Mouse (Mus musculus): ENCODE measurements around the gene Htr5a. TPM values are rescaled to one million over a fixed set of nuclear protein-coding genes. Genes with fewer than 3 reads are reported as not detected.

Gene Htr5a
- polyA plus RNA-seq (2015; fragmentation: Nextera tagmentation; extraction: Ambion mirVana) = not detected in 2 replicates

DNA sequence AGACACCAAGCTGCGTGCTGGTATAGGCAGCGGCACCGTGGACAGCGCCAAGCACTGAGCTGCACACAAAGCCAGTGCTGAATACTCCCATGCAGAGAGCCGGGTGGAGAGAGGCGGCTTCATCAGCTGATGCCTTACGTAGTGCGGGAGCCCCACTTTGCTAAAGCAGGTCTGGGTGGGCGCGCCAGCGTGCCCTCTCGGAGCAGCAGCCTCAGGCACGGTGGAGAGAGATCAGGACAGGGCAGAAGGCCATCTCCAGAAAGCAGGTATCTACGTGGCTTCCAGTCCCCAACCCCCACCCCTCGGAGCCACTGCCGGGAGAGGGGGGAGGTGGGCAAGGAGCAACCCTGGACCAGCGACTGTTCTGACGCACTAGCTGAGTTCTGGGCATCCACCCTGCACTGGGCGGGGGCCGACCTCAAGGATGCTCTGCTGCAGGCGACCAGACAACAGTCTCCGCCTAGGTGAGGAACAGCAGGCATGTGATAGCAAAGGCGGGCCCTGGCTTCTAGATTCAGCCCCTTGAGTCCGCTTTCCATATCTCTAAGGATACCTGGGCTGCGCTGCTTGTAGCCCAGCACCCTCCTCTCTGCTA lies at the start of gene Htr5a:
Gene Htr5a (plus strand): TSS at position 449 of the 595 bp plus-strand sequence.
- Histone ChIP-seq H3K4me3 (no peak within 1 kb of the TSS), H3K36me3 (no peaks in the 10 kb centered on the region), H3K9me3 (no peaks in the 10 kb centered on the region), H3K27ac (no peak within 1 kb of the TSS), H3K27me3 (peaks cover 18% of the 10 kb centered on the region), H3K4me1 (no peaks in the 10 kb centered on the region), H3K9ac (no peak within 1 kb of the TSS), H3K4me2 (no peak within 1 kb of the TSS)
- 4% methylated on average over 25 of the region's 25 CpGs for WGBS
- ATAC-seq (ENCODE audit: borderline replicate concordance, extremely low read depth, low FRiP score, low TSS enrichment) = 0 out of 2 replicates have a peak, but pooled peaks have one; percentile 27

DNA sequence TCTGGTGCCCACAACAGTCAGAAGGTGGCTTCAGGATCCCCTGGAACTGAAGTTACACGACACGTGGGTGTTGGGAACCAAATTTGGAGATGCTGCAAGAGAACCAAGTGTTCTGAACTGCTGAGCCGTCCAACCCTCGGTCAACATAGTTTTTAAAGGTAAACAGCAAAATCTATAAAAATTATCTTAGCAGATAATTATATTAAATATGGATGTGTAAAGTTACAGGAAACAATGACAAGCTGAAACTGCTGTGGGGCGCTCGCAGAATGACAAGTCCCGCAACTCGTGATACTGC lies 49.8 kb upstream of the Htr5a start:
- peaks cover 24% of the 10 kb centered on the region for H3K4me1 ChIP-seq
- peak overlapping the region; percentile 90 for H3K4me3 ChIP-seq
- peak overlapping the region; percentile 83 for H3K9ac ChIP-seq
- H3K36me3 ChIP-seq = peaks cover 20% of the 10 kb centered on the region
- H3K27me3 ChIP-seq = no peaks in the 10 kb centered on the region
- no peaks in the 10 kb centered on the region for H3K9me3 ChIP-seq
- H3K27ac ChIP-seq = peak overlapping the region; percentile 95
- 9% methylated on average over 8 of the region's 8 CpGs for WGBS
- ATAC-seq (ENCODE audit: borderline replicate concordance, extremely low read depth, low FRiP score, low TSS enrichment) = no peak
- peak overlapping the region; percentile 75 for H3K4me2 ChIP-seq

GRCm38 (mm10) chr5:27792531-27793205 lies 49.3 kb upstream of the Htr5a start:
- no peaks in the 10 kb centered on the region for H3K27me3 ChIP-seq
- no peaks in the 10 kb centered on the region for H3K9me3 ChIP-seq
- ATAC-seq (ENCODE audit: borderline replicate concordance, extremely low read depth, low FRiP score, low TSS enrichment) = no peak
- H3K4me1 ChIP-seq = peaks cover 24% of the 10 kb centered on the region
- H3K9ac ChIP-seq = peak overlapping the region; percentile 83; the same call in 1 of the 2 replicates
- H3K36me3 ChIP-seq = peaks cover 15% of the 10 kb centered on the region
- H3K27ac ChIP-seq = no peak overlapping the region
- H3K4me2 ChIP-seq = peak overlapping the region; percentile 75
- WGBS = 35% methylated on average over 9 of the region's 9 CpGs
- peak overlapping the region; percentile 90 for H3K4me3 ChIP-seq

- Histone ChIP-seq H3K36me3 (peaks cover 2% of the 10 kb centered on the region; the same call in 1 of the 2 replicates), H3K27me3 (no peaks in the 10 kb centered on the region), H3K4me1 (peaks cover 22% of the 10 kb centered on the region), H3K4me2 (no peak overlapping the region), H3K9me3 (no peaks in the 10 kb centered on the region), H3K9ac (no peak overlapping the region), H3K4me3 (no peak overlapping the region), H3K27ac (no peak overlapping the region)
- no peak for ATAC-seq (ENCODE audit: borderline replicate concordance, extremely low read depth, low FRiP score, low TSS enrichment)
- 18% methylated on average over 1 of the region's 1 CpGs for WGBS
These were observed 48.0 kb upstream of the Htr5a start for GRCm38 (mm10) chr5:27793923-27794322.

DNA sequence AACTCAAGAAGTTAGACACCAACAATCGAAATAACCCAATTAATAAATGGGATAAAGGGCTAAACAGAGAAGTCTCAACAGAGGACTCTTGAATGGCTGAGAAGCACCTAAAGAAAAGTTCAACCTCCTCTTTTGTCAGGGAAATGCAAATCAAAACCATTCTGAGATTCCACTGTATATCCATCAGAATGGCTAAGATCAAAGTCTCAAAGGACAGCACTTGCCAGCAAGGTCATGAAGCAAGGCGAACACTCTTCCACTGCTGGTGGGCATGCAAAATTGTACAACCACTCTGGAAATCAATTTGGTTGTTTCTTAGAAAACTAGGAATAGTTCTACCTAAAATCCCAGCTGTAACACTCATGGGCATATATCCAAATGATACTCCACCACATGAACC lies 27.7 kb upstream of the Htr5a start:
- WGBS = 87% methylated on average over 2 of the region's 2 CpGs
- ATAC-seq (ENCODE audit: borderline replicate concordance, extremely low read depth, low FRiP score, low TSS enrichment) = no peak

GRCm38 (mm10) chr5:27818840-27819672 lies 22.9 kb upstream of the Htr5a start:
- no peak for ATAC-seq (ENCODE audit: borderline replicate concordance, extremely low read depth, low FRiP score, low TSS enrichment)
- no peak overlapping the region for H3K9ac ChIP-seq
- H3K9me3 ChIP-seq = no peaks in the 10 kb centered on the region
- no peak overlapping the region for H3K27ac ChIP-seq
- 55% methylated on average over 3 of the region's 3 CpGs for WGBS
- no peaks in the 10 kb centered on the region for H3K27me3 ChIP-seq
- H3K4me1 ChIP-seq = no peaks in the 10 kb centered on the region
- H3K4me2 ChIP-seq = no peak overlapping the region
- no peak overlapping the region for H3K4me3 ChIP-seq
- no peaks in the 10 kb centered on the region for H3K36me3 ChIP-seq

More for the DNA sequence above, 27.7 kb upstream of the Htr5a start:
- Histone ChIP-seq H3K9me3 (no peaks in the 10 kb centered on the region), H3K4me3 (no peak overlapping the region), H3K9ac (no peak overlapping the region), H3K4me2 (no peak overlapping the region), H3K4me1 (no peaks in the 10 kb centered on the region), H3K27ac (no peak overlapping the region), H3K27me3 (no peaks in the 10 kb centered on the region), H3K36me3 (no peaks in the 10 kb centered on the region)

DNA sequence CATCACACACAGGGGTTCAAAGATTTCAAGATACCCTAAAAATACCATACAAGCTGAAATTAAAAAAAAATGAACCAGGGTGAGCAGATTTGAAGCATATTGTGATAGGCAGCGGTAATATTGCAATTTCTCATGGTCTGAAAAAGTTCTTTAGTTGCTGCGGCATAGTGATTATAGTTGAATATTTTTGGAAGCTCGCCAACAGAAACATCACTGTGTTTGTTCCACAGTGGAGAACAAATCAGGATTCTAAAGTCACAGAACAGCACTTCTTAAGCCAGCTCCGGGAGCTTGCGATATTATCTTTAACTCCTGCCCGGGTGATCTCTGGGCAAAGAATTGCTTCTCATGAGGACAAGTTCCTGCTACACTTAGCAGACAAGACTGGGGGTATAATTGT lies 20.8 kb upstream of the Htr5a start:
- no peak for ATAC-seq (ENCODE audit: borderline replicate concordance, extremely low read depth, low FRiP score, low TSS enrichment)
- H3K27me3 ChIP-seq = no peaks in the 10 kb centered on the region
- no peaks in the 10 kb centered on the region for H3K4me1 ChIP-seq
- H3K27ac ChIP-seq = no peak overlapping the region
- no peak overlapping the region for H3K4me3 ChIP-seq
- H3K9ac ChIP-seq = no peak overlapping the region
- no peaks in the 10 kb centered on the region for H3K9me3 ChIP-seq
- H3K4me2 ChIP-seq = no peak overlapping the region
- no peaks in the 10 kb centered on the region for H3K36me3 ChIP-seq
- 42% methylated on average over 6 of the region's 6 CpGs for WGBS

DNA sequence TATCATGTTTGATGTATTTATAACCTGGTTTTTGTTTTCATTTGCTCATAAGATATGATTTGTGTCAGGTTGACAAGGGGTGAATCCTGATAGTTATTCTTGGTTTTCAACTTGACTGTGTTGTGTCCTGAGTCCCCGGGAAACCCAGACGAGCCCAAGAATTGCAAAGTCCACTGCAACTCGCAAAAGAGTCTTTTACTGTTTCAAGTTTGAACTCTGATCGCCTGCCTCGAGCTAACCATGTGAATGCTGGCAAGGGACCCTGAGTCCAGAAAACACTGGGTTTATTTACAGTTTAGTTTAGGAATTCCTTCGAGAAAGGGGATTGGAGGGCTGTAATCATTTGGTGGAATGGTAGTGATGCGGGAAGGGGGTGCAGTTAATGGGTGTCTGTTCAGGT lies 14.0 kb upstream of the Htr5a start:
- whole genome bisulfite sequencing = 73% methylated on average over 7 of the region's 7 CpGs

GRCm38 (mm10) chr5:27835096-27835495 lies 6.9 kb upstream of the Htr5a start:
- no peaks in the 10 kb centered on the region for H3K36me3 ChIP-seq
- ATAC-seq (ENCODE audit: borderline replicate concordance, extremely low read depth, low FRiP score, low TSS enrichment) = no peak
- WGBS = 79% methylated on average over 2 of the region's 2 CpGs

More for the DNA sequence above, 14.0 kb upstream of the Htr5a start:
- no peak overlapping the region for H3K27ac ChIP-seq
- H3K4me1 ChIP-seq = no peaks in the 10 kb centered on the region
- no peak overlapping the region for H3K4me2 ChIP-seq
- H3K27me3 ChIP-seq = no peaks in the 10 kb centered on the region
- no peaks in the 10 kb centered on the region for H3K36me3 ChIP-seq
- no peak overlapping the region for H3K4me3 ChIP-seq
- H3K9ac ChIP-seq = no peak overlapping the region
- no peaks in the 10 kb centered on the region for H3K9me3 ChIP-seq
- no peak for ATAC-seq (ENCODE audit: borderline replicate concordance, extremely low read depth, low FRiP score, low TSS enrichment)

DNA sequence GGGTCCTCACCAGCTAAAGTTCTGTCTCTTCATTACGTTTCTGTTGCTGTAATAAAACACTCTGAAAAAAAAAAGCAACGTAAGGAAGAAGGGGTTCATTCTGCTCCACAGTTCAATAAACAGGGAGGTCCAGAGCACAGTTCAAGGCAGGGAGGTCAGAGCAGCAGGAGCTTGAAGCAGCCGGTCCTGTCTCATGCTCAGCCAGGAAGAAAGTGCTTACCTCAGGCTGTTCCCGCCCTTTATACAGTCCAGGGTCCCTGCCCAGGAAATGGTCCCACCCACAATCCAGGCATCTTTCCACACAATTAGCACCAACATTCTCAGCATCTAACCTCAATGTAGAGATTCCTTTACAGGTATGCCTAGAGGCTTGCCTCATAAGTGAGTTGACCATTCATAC lies 3.9 kb upstream of the Htr5a start:
- H3K36me3 ChIP-seq = no peaks in the 10 kb centered on the region
- 34% methylated on average over 4 of the region's 4 CpGs for WGBS
- no peak overlapping the region for H3K9ac ChIP-seq
- H3K4me2 ChIP-seq = no peak overlapping the region
- no peak for ATAC-seq (ENCODE audit: borderline replicate concordance, extremely low read depth, low FRiP score, low TSS enrichment)
- no peak overlapping the region for H3K27ac ChIP-seq
- H3K27me3 ChIP-seq = peaks cover 17% of the 10 kb centered on the region
- H3K4me3 ChIP-seq = no peak overlapping the region
- H3K4me1 ChIP-seq = no peaks in the 10 kb centered on the region
- no peaks in the 10 kb centered on the region for H3K9me3 ChIP-seq

More at GRCm38 (mm10) chr5:27835096-27835495, 6.9 kb upstream of the Htr5a start:
- Histone ChIP-seq H3K4me3 (no peak overlapping the region), H3K27me3 (no peaks in the 10 kb centered on the region), H3K9ac (no peak overlapping the region), H3K4me2 (no peak overlapping the region), H3K27ac (no peak overlapping the region), H3K4me1 (no peaks in the 10 kb centered on the region), H3K9me3 (no peaks in the 10 kb centered on the region)

DNA sequence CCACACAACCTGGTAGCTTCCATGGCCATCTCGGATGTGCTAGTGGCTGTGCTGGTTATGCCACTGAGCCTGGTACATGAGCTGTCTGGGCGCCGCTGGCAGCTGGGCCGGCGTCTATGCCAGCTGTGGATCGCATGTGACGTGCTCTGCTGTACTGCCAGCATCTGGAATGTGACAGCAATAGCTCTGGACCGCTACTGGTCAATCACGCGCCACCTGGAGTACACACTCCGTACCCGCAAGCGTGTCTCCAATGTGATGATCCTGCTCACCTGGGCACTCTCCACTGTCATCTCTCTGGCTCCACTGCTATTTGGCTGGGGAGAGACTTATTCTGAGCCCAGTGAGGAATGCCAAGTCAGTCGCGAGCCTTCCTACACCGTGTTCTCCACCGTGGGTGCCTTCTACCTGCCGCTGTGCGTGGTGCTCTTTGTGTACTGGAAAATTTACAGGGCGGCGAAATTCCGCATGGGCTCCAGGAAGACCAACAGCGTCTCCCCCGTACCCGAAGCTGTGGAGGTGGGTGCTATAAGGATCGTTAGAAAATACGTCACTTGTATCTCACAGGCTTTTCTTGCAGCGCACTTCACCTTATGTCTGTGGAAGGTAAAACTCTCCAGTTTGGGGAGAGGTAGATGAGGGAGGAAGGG lies 847 bp downstream of the Htr5a start:
- ATAC-seq (ENCODE audit: borderline replicate concordance, extremely low read depth, low FRiP score, low TSS enrichment) = no peak
- WGBS = 63% methylated on average over 28 of the region's 28 CpGs
- no peak overlapping the region for H3K4me3 ChIP-seq
- no peak overlapping the region for H3K27ac ChIP-seq
- no peak overlapping the region for H3K4me2 ChIP-seq
- H3K27me3 ChIP-seq = peaks cover 18% of the 10 kb centered on the region
- no peak overlapping the region for H3K9ac ChIP-seq
- no peaks in the 10 kb centered on the region for H3K9me3 ChIP-seq
- H3K36me3 ChIP-seq = no peaks in the 10 kb centered on the region
- H3K4me1 ChIP-seq = no peaks in the 10 kb centered on the region

Measured in lung, embryonic 15.5 days (tissue).